Comparison of ENCODE assay signal across 8 mouse cellular contexts in the genomic region with DNA sequence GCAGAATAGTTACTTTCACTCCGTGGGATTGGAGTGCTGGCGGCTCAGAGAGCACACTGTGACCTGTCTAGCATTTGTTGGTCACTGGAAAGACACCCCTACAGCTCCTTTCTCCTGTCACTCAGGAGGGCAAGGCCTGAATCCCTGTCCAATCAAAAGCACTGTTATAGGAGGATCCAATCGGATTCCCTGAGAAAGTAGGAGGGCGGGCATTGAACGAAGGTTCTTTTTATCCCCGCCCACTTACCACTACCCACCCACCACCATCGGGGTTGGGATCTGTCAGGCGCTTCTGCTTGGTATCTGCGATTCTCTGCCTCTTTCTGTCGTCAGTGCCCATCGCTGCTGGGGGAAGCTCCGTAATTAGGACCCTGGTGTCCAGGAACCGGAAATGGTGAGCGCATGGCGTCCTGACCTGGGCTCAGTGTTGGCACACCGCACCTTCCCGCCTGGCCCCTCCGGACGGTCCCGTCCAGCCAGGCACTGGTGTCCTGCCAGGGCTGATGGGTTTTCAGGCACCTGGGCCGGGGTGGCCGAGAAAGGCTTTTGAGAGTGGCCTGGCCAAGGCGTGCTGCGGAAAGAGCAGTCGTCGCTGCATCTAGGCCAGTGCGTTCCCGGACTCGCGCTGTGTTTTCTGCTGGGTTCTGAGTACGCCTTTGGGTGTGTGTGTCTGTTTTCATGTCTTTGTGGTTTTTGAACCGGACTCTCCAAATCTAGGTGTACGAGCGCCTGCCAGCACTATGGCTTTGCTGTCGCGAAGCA. TPM values are rescaled to one million over a fixed set of nuclear protein-coding genes. Genes with fewer than 3 reads are reported as not detected.
A peak's percentile ranks its signal among the peaks of the same experiment; 100 is the strongest.
DNase-seq lines count a peak whose midpoint lies in the region; ATAC-seq and TF ChIP-seq lines count a peak whose summit lies in the region.

No protein-coding gene starts in this region.

- H3K27me3 ChIP-seq in embryonic facial prominence, embryonic 14.5 days (replicated peaks; ENCODE audit: control insufficient read depth, insufficient read depth, low read length): no peaks in the 10 kb centered on the region
- H3K27me3 ChIP-seq in limb, embryonic 10.5 days (ENCODE audit: low read depth, poor library complexity, severe bottlenecking): no peaks in the 10 kb centered on the region; the same call in 1 of the 2 replicates
- peaks cover 12% of the 10 kb centered on the region for H3K27me3 ChIP-seq in midbrain, embryonic 12.5 days

- peaks cover 1% of the 10 kb centered on the region; the same call in 1 of the 2 replicates for H3K4me1 ChIP-seq in bone marrow, adult 2 months (ENCODE audit: control insufficient read depth, insufficient read depth, low read length)
- H3K4me1 ChIP-seq in embryonic facial prominence, embryonic 14.5 days (ENCODE audit: control insufficient read depth, insufficient read depth, low read length): no peaks in the 10 kb centered on the region; the same call in 1 of the 2 replicates
- H3K4me1 ChIP-seq in limb, embryonic 10.5 days: peaks cover 7% of the 10 kb centered on the region
- H3K4me1 ChIP-seq in midbrain, embryonic 12.5 days: peaks cover 5% of the 10 kb centered on the region; the same call in 1 of the 2 replicates

- peak overlapping the region; percentile 86 for H3K4me3 ChIP-seq in bone marrow, adult 2 months (replicated peaks; ENCODE audit: control insufficient read depth, low read depth, low read length)
- peak overlapping the region; percentile 73 for H3K4me3 ChIP-seq in embryonic facial prominence, embryonic 14.5 days (ENCODE audit: low read depth, low read length)
- peak overlapping the region; percentile 80 for H3K4me3 ChIP-seq in limb, embryonic 10.5 days
- H3K4me3 ChIP-seq in midbrain, embryonic 12.5 days: peak overlapping the region; percentile 81

- TF ChIP-seq POLR2A in bone marrow, adult 2 months (IDR thresholded peaks at IDR 0.05; ENCODE audit: borderline replicate concordance, control insufficient read depth, low read depth, low read length): 0 out of 2 replicates have a peak, but pooled peaks have one; percentile 12

- no peak overlapping the region for H3K27ac ChIP-seq in bone marrow, adult 2 months (ENCODE audit: control insufficient read depth, insufficient read depth, low read depth, low read length, poor library complexity)
- no peak overlapping the region for H3K27ac ChIP-seq in embryonic facial prominence, embryonic 14.5 days (replicated peaks; ENCODE audit: low read depth, low read length)
- peak overlapping the region; percentile 80 for H3K27ac ChIP-seq in limb, embryonic 10.5 days
- peak overlapping the region; percentile 77 for H3K27ac ChIP-seq in midbrain, embryonic 12.5 days (replicated peaks)

- peak overlapping the region; percentile 85 for H3K9ac ChIP-seq in embryonic facial prominence, embryonic 14.5 days (ENCODE audit: low read depth, low read length)
- H3K9ac ChIP-seq in midbrain, embryonic 12.5 days (replicated peaks): peak overlapping the region; percentile 89

- peak overlapping the region; percentile 66 for H3K4me2 ChIP-seq in embryonic facial prominence, embryonic 14.5 days (ENCODE audit: low read depth, low read length)
- H3K4me2 ChIP-seq in midbrain, embryonic 12.5 days (replicated peaks): peak overlapping the region; percentile 77

- ATAC-seq in embryonic facial prominence, embryonic 14.5 days (ENCODE audit: low read depth): peak; percentile 100
- ATAC-seq in midbrain, embryonic 12.5 days (ENCODE audit: low FRiP score, low read depth): peak; percentile 99

- H3K36me3 ChIP-seq in embryonic facial prominence, embryonic 14.5 days (ENCODE audit: control insufficient read depth, insufficient read depth, low read length): no peaks in the 10 kb centered on the region
- no peaks in the 10 kb centered on the region for H3K36me3 ChIP-seq in limb, embryonic 10.5 days
- H3K36me3 ChIP-seq in midbrain, embryonic 12.5 days: no peaks in the 10 kb centered on the region

- 2% methylated on average over 36 of the region's 36 CpGs for WGBS in bone marrow, adult 2 months
- 2% methylated on average over 31 of the region's 36 CpGs for WGBS in embryonic facial prominence, embryonic 14.5 days
- 2% methylated on average over 36 of the region's 36 CpGs for WGBS in limb, embryonic 10.5 days
- WGBS in midbrain, embryonic 12.5 days: 2% methylated on average over 36 of the region's 36 CpGs

- DNase-seq in 3T3-L1 (ENCODE audit: low read depth, low spot score): peak; percentile 94
- peak; percentile 98 for DNase-seq in embryonic facial prominence, embryonic 14.5 days (ENCODE audit: low spot score)
- peak; percentile 93 to 95 for DNase-seq in heart, adult 18-20 months
- peak; percentile 83 for DNase-seq in kidney, adult 18-20 months
- peak; percentile 70 for DNase-seq in limb, embryonic 10.5 days (ENCODE audit: low spot score)
- peak; percentile 93 for DNase-seq in skeletal muscle tissue, adult 2 months (ENCODE audit: low read depth, low spot score)

- no peaks in the 10 kb centered on the region for H3K9me3 ChIP-seq in embryonic facial prominence, embryonic 14.5 days (ENCODE audit: control insufficient read depth, low read length)
- H3K9me3 ChIP-seq in limb, embryonic 10.5 days (replicated peaks): no peaks in the 10 kb centered on the region
- no peaks in the 10 kb centered on the region for H3K9me3 ChIP-seq in midbrain, embryonic 12.5 days

- no peak for TF ChIP-seq CTCF in bone marrow, adult 2 months (IDR thresholded peaks at IDR 0.05; ENCODE audit: control insufficient read depth, insufficient read depth, low read length)

RNA-seq across cellular contexts. Expression of a gene that starts 36.5 kb away (rescaled TPM):
- polyA plus RNA-seq in bone marrow, adult 2 months (2011; ENCODE audit: insufficient read depth, insufficient read length, low replicate concordance, missing spikeins): not detected in 2 replicates
- not detected in 2 replicates for polyA plus RNA-seq in embryonic facial prominence, embryonic 14.5 days (2014; fragmentation: Nextera tagmentation; extraction: Ambion mirVana)
- total RNA-seq in heart, adult 18-20 months (2021): not detected
- polyA plus RNA-seq in limb, embryonic 10.5 days (2016; fragmentation: Nextera tagmentation; extraction: Ambion mirVana): not detected in 2 replicates
- polyA plus RNA-seq in midbrain, embryonic 12.5 days (2016; fragmentation: Nextera tagmentation; extraction: Ambion mirVana): not detected in 2 replicates

Comparison
In these comparisons a context has a peak if more than half of its experiments do, and no peak if none do; other contexts are left out.
1. H3K27ac ChIP-seq: peak in limb, embryonic 10.5 days (single experiment) and midbrain, embryonic 12.5 days (single experiment); none in bone marrow, adult 2 months (single experiment) and embryonic facial prominence, embryonic 14.5 days (single experiment).
2. Peak in every context shown above with its lines, with median percentiles within 50 percentile points of each other: DNase-seq and H3K4me3 ChIP-seq.